Mouse (Mus musculus) ES-E14 (cell line): Measurements from ENCODE around the gene Atpaf1. TPM values are rescaled to one million over a fixed set of nuclear protein-coding genes. Genes with fewer than 3 reads are reported as not detected.

Experiments
- DNase-seq: peaks from one replicate; pipeline ENCODE4 v3.0.0-alpha.2; 2013; ENCODE audit warnings: low read depth, low spot score
- H3K27ac ChIP-seq: 2 replicates; pipeline ENCODE4 v1.5.1; 2012; ENCODE audit warnings: low read depth, mild to moderate bottlenecking, low read length, moderate library complexity, mixed read lengths; ENCODE audit not compliant: poor library complexity, insufficient read depth, severe bottlenecking
- H3K36me3 ChIP-seq: 2 replicates; pipeline ENCODE4 v1.6.1; 2012; ENCODE audit warnings: mild to moderate bottlenecking, low read length, moderate library complexity, mixed read lengths; ENCODE audit not compliant: control insufficient read depth, poor library complexity, insufficient read depth, severe bottlenecking
- H3K4me1 ChIP-seq, 2 experiments: fragments of 150-350 bp in 1 of 2; sonication (generic) in 1 of 2; 2 replicates each; pipeline ENCODE4 v1.6.1; 2012; ENCODE audit warnings: low read length in 2 of 2, mild to moderate bottlenecking in 1 of 2, mixed read lengths in 1 of 2; ENCODE audit not compliant: control insufficient read depth in 2 of 2, insufficient read depth in 2 of 2, poor library complexity in 1 of 2
- H3K4me3 ChIP-seq, 2 experiments: fragments of 150-350 bp in 1 of 2; sonication (generic) in 1 of 2; 2 replicates each; pipeline ENCODE4 v1.5.1; 2012; ENCODE audit warnings: low read length in 2 of 2, low read depth in 1 of 2, mild to moderate bottlenecking in 1 of 2, mixed read lengths in 1 of 2; ENCODE audit not compliant: insufficient read depth in 1 of 2, poor library complexity in 1 of 2, severe bottlenecking in 1 of 2
- H3K9ac ChIP-seq: 2 replicates; pipeline ENCODE4 v1.6.1; 2012; ENCODE audit warnings: low read depth, mild to moderate bottlenecking, low read length, mixed read lengths; ENCODE audit not compliant: poor library complexity, insufficient read depth, severe bottlenecking
- H3K9me3 ChIP-seq: fragments of 150-350 bp; sonication (generic); 2 replicates; pipeline ENCODE4 v1.6.1; 2012; ENCODE audit warnings: low read depth, mild to moderate bottlenecking, low read length; ENCODE audit not compliant: control insufficient read depth, insufficient read depth
- CHD2 ChIP-seq: IDR thresholded peaks from 2 replicates; pipeline ENCODE4 v1.6.1; 2014; ENCODE audit warnings: mild to moderate bottlenecking, low read depth, low read length, inconsistent platforms
- HCFC1 ChIP-seq: IDR thresholded peaks from 2 replicates; pipeline ENCODE4 v1.6.1; 2012; ENCODE audit warnings: low read length, inconsistent platforms, borderline replicate concordance; ENCODE audit not compliant: insufficient read depth
- MAFK ChIP-seq: IDR thresholded peaks from 2 replicates; pipeline ENCODE4 v1.6.1; 2014; ENCODE audit warnings: mild to moderate bottlenecking, low read depth, low read length, inconsistent platforms; ENCODE audit not compliant: insufficient read depth
- ZC3H11A ChIP-seq: IDR thresholded peaks from 2 replicates; pipeline ENCODE4 v1.6.1; 2012; ENCODE audit warnings: low read depth, mild to moderate bottlenecking, inconsistent platforms, low read length, borderline replicate concordance
- ZNF384 ChIP-seq: IDR thresholded peaks from 2 replicates; pipeline ENCODE4 v1.6.1; 2012; ENCODE audit warnings: low read depth, low read length, inconsistent platforms
- in situ Hi-C, 2 experiments: fragments of 600-800 bp; cut with MboI; formaldehyde crosslinking; loops; one replicate each; pipeline ENCODE4 v1.15.1; 2025; ENCODE audit warnings: low sequenced_read_pairs in 2 of 2, inconsistent platforms in 1 of 2; ENCODE audit not compliant: unreplicated experiment in 2 of 2
- total RNA-seq: library from RNA; depleted of rRNA; stranded (reverse); fragments of 300-350 nt; gene quantifications from 2 replicates; pipeline ENCODE4 v1.2.3, GENCODE M21; 2012

The Atpaf1 gene
- total RNA-seq, 1 experiment, result 22.1 TPM

- TF ChIP-seq MAFK (no peak), ZC3H11A (no peak), HCFC1 (no peak), CHD2 (no peak), ZNF384 (no peak)
- no peak overlapping the region for H3K27ac ChIP-seq
- peaks cover 0 to 3% of the 10 kb centered on the region in 2 experiments; a peak in 1 of 4 replicates for H3K4me1 ChIP-seq
- peaks cover 2% of the 10 kb centered on the region; the same call in 1 of the 2 replicates for H3K36me3 ChIP-seq
- H3K4me3 ChIP-seq, result no peak overlapping the region
- H3K9me3 ChIP-seq, result no peaks in the 10 kb centered on the region
- in situ Hi-C loops, result no loop called here
- H3K9ac ChIP-seq, result no peak overlapping the region
- DNase-seq, result no peak
Observed at GRCm38 (mm10) chr4:115821431-115821830, 36.8 kb downstream of the Atpaf1 start.

DNA sequence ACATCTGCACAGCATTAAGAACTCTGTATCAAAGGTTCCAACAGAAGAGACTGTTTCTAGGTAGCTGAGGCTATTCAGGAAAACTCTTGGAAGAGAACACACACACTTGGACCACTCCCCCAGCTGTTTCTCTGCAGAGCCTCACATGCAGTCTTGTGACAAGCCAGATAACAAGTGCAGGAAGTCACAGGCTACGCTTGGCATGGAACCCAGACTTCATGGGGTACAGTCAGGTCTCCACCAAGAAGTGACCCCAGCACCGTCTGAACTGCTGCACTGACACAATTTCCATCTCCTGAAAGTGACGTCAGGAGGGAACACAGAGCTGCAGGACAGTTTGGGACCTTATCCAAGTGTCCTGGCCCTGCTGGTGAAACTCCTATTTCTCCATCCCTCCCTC lies 37.3 kb downstream of the Atpaf1 start:
- TF ChIP-seq ZNF384 (no peak), ZC3H11A (no peak), CHD2 (no peak), HCFC1 (no peak), MAFK (no peak)
- H3K4me3 ChIP-seq, result no peak overlapping the region
- no peak for DNase-seq

GRCm38 (mm10) chr4:115824178-115824577 lies 39.6 kb downstream of the Atpaf1 start:
- no peak overlapping the region for H3K27ac ChIP-seq
- no peak for DNase-seq
- peaks cover 2% of the 10 kb centered on the region; the same call in 1 of the 2 replicates for H3K36me3 ChIP-seq
- no peaks in the 10 kb centered on the region for H3K9me3 ChIP-seq
- TF ChIP-seq HCFC1, result no peak
- TF ChIP-seq CHD2, result no peak
- no peak for TF ChIP-seq ZC3H11A
- TF ChIP-seq ZNF384, result no peak
- no peak for TF ChIP-seq MAFK
- H3K9ac ChIP-seq, result no peak overlapping the region
- in situ Hi-C loops, result no loop called here
- H3K4me1 ChIP-seq, result peaks cover 0 to 7% of the 10 kb centered on the region in 2 experiments; a peak in 1 of 4 replicates
- H3K4me3 ChIP-seq, result no peak overlapping the region

More for the DNA sequence above, 37.3 kb downstream of the Atpaf1 start:
- Histone ChIP-seq H3K9ac (no peak overlapping the region), H3K27ac (no peak overlapping the region), H3K9me3 (no peaks in the 10 kb centered on the region), H3K36me3 (peaks cover 2% of the 10 kb centered on the region; the same call in 1 of the 2 replicates), H3K4me1 (peaks cover 0 to 7% of the 10 kb centered on the region in 2 experiments; a peak in 1 of 4 replicates)
- in situ Hi-C loops, result no loop called here

- TF ChIP-seq MAFK, result no peak
- no peak for TF ChIP-seq ZNF384
- TF ChIP-seq HCFC1, result no peak
- TF ChIP-seq CHD2, result no peak
- no peak for TF ChIP-seq ZC3H11A
- H3K36me3 ChIP-seq, result no peaks in the 10 kb centered on the region
- no peak overlapping the region for H3K27ac ChIP-seq
- in situ Hi-C loops, result no loop called here
- H3K9ac ChIP-seq, result no peak overlapping the region
- DNase-seq, result no peak
- peaks cover 0 to 7% of the 10 kb centered on the region in 2 experiments; a peak in 1 of 4 replicates for H3K4me1 ChIP-seq
- no peaks in the 10 kb centered on the region for H3K9me3 ChIP-seq
- no peak overlapping the region for H3K4me3 ChIP-seq
Observed at GRCm38 (mm10) chr4:115825271-115825670, 40.7 kb downstream of the Atpaf1 start.

- Histone ChIP-seq H3K9ac (no peak overlapping the region), H3K4me3 (no peak overlapping the region), H3K27ac (no peak overlapping the region), H3K9me3 (no peaks in the 10 kb centered on the region), H3K4me1 (peaks cover 3 to 13% of the 10 kb centered on the region in 2 experiments; a peak in 2 of 4 replicates), H3K36me3 (no peaks in the 10 kb centered on the region)
- TF ChIP-seq ZC3H11A, result no peak
- TF ChIP-seq CHD2, result no peak
- no peak for TF ChIP-seq ZNF384
- TF ChIP-seq HCFC1, result no peak
- TF ChIP-seq MAFK, result no peak
- in situ Hi-C loops, result no loop called here
- DNase-seq, result no peak
Observed at GRCm38 (mm10) chr4:115827066-115827465, 42.5 kb downstream of the Atpaf1 start.
